In genomic region chr8:13120882-13121665, GRCm38 (mm10) we compare ENCODE assay signal across 17 mouse cellular contexts. TPM values are rescaled to one million over a fixed set of nuclear protein-coding genes. Genes with fewer than 3 reads are reported as not detected.
A peak's percentile ranks its signal among the peaks of the same experiment; 100 is the strongest.
DNase-seq lines count a peak whose midpoint lies in the region; ATAC-seq and TF ChIP-seq lines count a peak whose summit lies in the region.
"Had no signal": no experiment of that assay in that cellular context is flagged by ENCODE, and none has a peak within 500 bp of the region (broad histone marks: within the 10 kb centered on the region; RNA-seq: fewer than 3 reads in every experiment).

No protein-coding gene starts in this region.

- H3K4me2 ChIP-seq in heart, embryonic 14.5 days (ENCODE audit: low read length): no peak overlapping the region
- H3K4me2 ChIP-seq in liver, embryonic 14.5 days (ENCODE audit: low read depth): peak overlapping the region; percentile 18
- H3K4me2 ChIP-seq: hindbrain, embryonic 13.5 days had no signal

- peak; percentile 89 for TF ChIP-seq EP300 in liver, embryonic 14.5 days (IDR thresholded peaks at IDR 0.05; ENCODE audit: low read depth)

- peaks cover 8 to 30% of the 10 kb centered on the region in 2 experiments for H3K4me1 ChIP-seq in heart, embryonic 14.5 days (ENCODE audit: control insufficient read depth in 2 of 2, insufficient read depth in 2 of 2, low read length in 2 of 2)
- peaks cover 79% of the 10 kb centered on the region for H3K4me1 ChIP-seq in G1E (ENCODE audit: insufficient read depth, low read depth, low read length)
- H3K4me1 ChIP-seq in liver, embryonic 14.5 days (replicated peaks; ENCODE audit: control insufficient read depth in 2 of 2, insufficient read depth in 2 of 2, low read length in 1 of 2): peaks cover 24 to 39% of the 10 kb centered on the region in 2 experiments
- H3K4me1 ChIP-seq: hindbrain, embryonic 13.5 days had no signal

- H3K9me3 ChIP-seq in heart, embryonic 14.5 days (ENCODE audit: control insufficient read depth, low read length): no peaks in the 10 kb centered on the region
- no peaks in the 10 kb centered on the region for H3K9me3 ChIP-seq in G1E (replicated peaks)
- no peaks in the 10 kb centered on the region for H3K9me3 ChIP-seq in liver, embryonic 14.5 days (ENCODE audit: control insufficient read depth, low read length)
- H3K9me3 ChIP-seq: hindbrain, embryonic 13.5 days had no signal

- TF ChIP-seq CTCF in G1E (IDR thresholded peaks at IDR 0.05; ENCODE audit: low read depth, low read length): no peak
- TF ChIP-seq CTCF in liver, embryonic 14.5 days (IDR thresholded peaks at IDR 0.05; ENCODE audit: low read depth): no peak

- H3K4me3 ChIP-seq in heart, embryonic 14.5 days (ENCODE audit: control insufficient read depth in 1 of 2, insufficient read depth in 1 of 2, low read depth in 1 of 2, low read length in 2 of 2): no peak overlapping the region
- H3K4me3 ChIP-seq in G1E (ENCODE audit: low read depth, low read length): peak overlapping the region; percentile 32; the same call in 1 of the 2 replicates
- no peak overlapping the region for H3K4me3 ChIP-seq in liver, embryonic 14.5 days (ENCODE audit: insufficient read depth in 1 of 2, low read depth in 2 of 2, low read length in 2 of 2)
- H3K4me3 ChIP-seq: erythroblast, embryonic 14.5 days; hindbrain, embryonic 13.5 days had no signal

- H3K9ac ChIP-seq in heart, embryonic 14.5 days (ENCODE audit: low read length): no peak overlapping the region
- no peak overlapping the region for H3K9ac ChIP-seq in liver, embryonic 14.5 days (replicated peaks)
- H3K9ac ChIP-seq: forebrain, postnatal 0 days; hindbrain, embryonic 13.5 days had no signal

- no peak for DNase-seq in heart, adult 11 months
- peak; percentile 37 for DNase-seq in G1E (ENCODE audit: low spot score)
- DNase-seq in liver, embryonic 14.5 days (ENCODE audit: low read depth in 3 of 3, low spot score in 3 of 3): peak in 2 of 3 experiments; percentile 50 to 52
- DNase-seq in adrenal gland, postnatal 25 days: no peak
- no peak for DNase-seq in right cerebral cortex, postnatal 25 days
- no peak for DNase-seq in thymus, postnatal 4 days
- DNase-seq: adrenal gland, adult 8-10 months; cerebellum, adult 9-11 months; forebrain, postnatal 0 days; gastrocnemius, postnatal 14 days; kidney, adult 11 months; kidney, postnatal 36 days had no signal

- H3K36me3 ChIP-seq in heart, embryonic 14.5 days (ENCODE audit: control insufficient read depth, insufficient read depth, low read length): peaks cover 77% of the 10 kb centered on the region
- H3K36me3 ChIP-seq in G1E (replicated peaks): peaks cover 86% of the 10 kb centered on the region
- peaks cover 50% of the 10 kb centered on the region for H3K36me3 ChIP-seq in liver, embryonic 14.5 days (replicated peaks; ENCODE audit: control insufficient read depth, insufficient read depth, low read depth)

- no peaks in the 10 kb centered on the region for H3K27me3 ChIP-seq in heart, embryonic 14.5 days (ENCODE audit: control insufficient read depth, insufficient read depth, low read length)
- H3K27me3 ChIP-seq in G1E (ENCODE audit: insufficient read depth, low read length): no peaks in the 10 kb centered on the region
- no peaks in the 10 kb centered on the region for H3K27me3 ChIP-seq in liver, embryonic 14.5 days (ENCODE audit: control insufficient read depth, insufficient read depth, low read length)
- H3K27me3 ChIP-seq: hindbrain, embryonic 13.5 days had no signal

- 48% methylated on average over 7 of the region's 7 CpGs for WGBS in heart, embryonic 14.5 days
- 28% methylated on average over 7 of the region's 7 CpGs for WGBS in liver, embryonic 14.5 days (ENCODE audit: insufficient replicate concordance)

- peak overlapping the region; percentile 4 to 72; a peak in 2 of 4 replicates for H3K27ac ChIP-seq in heart, embryonic 14.5 days (replicated peaks in 1 of 2; ENCODE audit: control insufficient read depth in 1 of 2, insufficient read depth in 1 of 2, low read depth in 2 of 2, low read length in 2 of 2)
- peak overlapping the region; percentile 43 for H3K27ac ChIP-seq in liver, embryonic 14.5 days
- H3K27ac ChIP-seq: hindbrain, embryonic 13.5 days had no signal

- ATAC-seq in heart, embryonic 14.5 days (ENCODE audit: insufficient number of reproducible peaks, insufficient read depth, low FRiP score, low read depth): peak; percentile 41; the same call in 1 of the 2 replicates
- ATAC-seq in G1E (ENCODE audit: extremely low read depth, insufficient number of reproducible peaks, low FRiP score, poor library complexity, severe bottlenecking): peak; percentile 69
- peak; percentile 57 for ATAC-seq in common myeloid progenitor, adult 5-6 weeks (replicated peaks; ENCODE audit: low read depth, poor library complexity, severe bottlenecking)
- ATAC-seq in liver, embryonic 14.5 days (ENCODE audit: insufficient read depth): peak; percentile 76
- ATAC-seq: forebrain, postnatal 0 days; midbrain, embryonic 16.5 days had no signal

RNA-seq across cellular contexts. Expression of gene Cul4a, which starts 15.7 kb away (rescaled TPM):
- polyA plus RNA-seq in heart, embryonic 14.5 days (2014; fragmentation: Nextera tagmentation; extraction: Ambion mirVana): 109 and 114 TPM in 2 replicates
- total RNA-seq in G1E (2014; fragmentation: Nextera tagmentation): 122 and 167 TPM in 2 replicates
- 113 and 115 TPM in 2 replicates for total RNA-seq in G1E (2017)
- 43.4 and 54.1 TPM in 2 replicates for polyA plus RNA-seq in G1E (2012)
- 118 TPM in 2 replicates for total RNA-seq in common myeloid progenitor, adult 5-6 weeks (2017)
- 38.9 and 48.5 TPM in 2 replicates for polyA plus RNA-seq in liver, embryonic 14.5 days (2012; rRNA removed)
- 68.8 and 83.0 TPM in 2 replicates for polyA plus RNA-seq in liver, embryonic 14.5 days (2014; fragmentation: Nextera tagmentation; extraction: Ambion mirVana)
- 153 and 195 TPM in 2 replicates for total RNA-seq in adrenal gland, postnatal 25 days (2021)

RNA-seq across cellular contexts. Expression of gene Pcid2, which starts 15.8 kb away (rescaled TPM):
- 22.5 and 23.2 TPM in 2 replicates for polyA plus RNA-seq in heart, embryonic 14.5 days (2014; fragmentation: Nextera tagmentation; extraction: Ambion mirVana)
- total RNA-seq in G1E (2014; fragmentation: Nextera tagmentation): 21.6 and 26.3 TPM in 2 replicates
- total RNA-seq in G1E (2017): 19.6 and 22.2 TPM in 2 replicates
- polyA plus RNA-seq in G1E (2012): 9.8 and 11.6 TPM in 2 replicates
- 22.3 and 27.2 TPM in 2 replicates for total RNA-seq in common myeloid progenitor, adult 5-6 weeks (2017)
- 9.9 and 10.9 TPM in 2 replicates for polyA plus RNA-seq in liver, embryonic 14.5 days (2012; rRNA removed)
- 12.3 and 13.2 TPM in 2 replicates for polyA plus RNA-seq in liver, embryonic 14.5 days (2014; fragmentation: Nextera tagmentation; extraction: Ambion mirVana)
- 22.3 and 25.7 TPM in 2 replicates for total RNA-seq in adrenal gland, postnatal 25 days (2021)

RNA-seq across cellular contexts. Expression of gene Lamp1, which starts 37.9 kb away (rescaled TPM):
- polyA plus RNA-seq in heart, embryonic 14.5 days (2014; fragmentation: Nextera tagmentation; extraction: Ambion mirVana): 355 and 361 TPM in 2 replicates
- total RNA-seq in G1E (2014; fragmentation: Nextera tagmentation): 206 and 208 TPM in 2 replicates
- total RNA-seq in G1E (2017): 458 and 554 TPM in 2 replicates
- 150 and 233 TPM in 2 replicates for polyA plus RNA-seq in G1E (2012)
- 149 and 164 TPM in 2 replicates for total RNA-seq in common myeloid progenitor, adult 5-6 weeks (2017)
- 112 and 137 TPM in 2 replicates for polyA plus RNA-seq in liver, embryonic 14.5 days (2012; rRNA removed)
- polyA plus RNA-seq in liver, embryonic 14.5 days (2014; fragmentation: Nextera tagmentation; extraction: Ambion mirVana): 178 and 198 TPM in 2 replicates
- total RNA-seq in adrenal gland, postnatal 25 days (2021): 393 and 413 TPM in 2 replicates

Comparison
In these comparisons a context has a peak if more than half of its experiments do, and no peak if none do; other contexts are left out.
1. DNase-seq: peak in G1E (single experiment) and liver, embryonic 14.5 days (2 of 3); none in heart, adult 11 months (single experiment), adrenal gland, postnatal 25 days (single experiment), right cerebral cortex, postnatal 25 days (single experiment) and thymus, postnatal 4 days (single experiment).
2. Peak in every context shown above with its lines, with median percentiles within 50 percentile points of each other: ATAC-seq.